Mouse (Mus musculus): Measurements from ENCODE around the gene Barhl2. TPM values are rescaled to one million over a fixed set of nuclear protein-coding genes. Genes with fewer than 3 reads are reported as not detected.

The Barhl2 gene
- polyA plus RNA-seq, 2 experiments = 0.06 TPM; not detected in 1

- under 1% methylated on average over 31 of the region's 32 CpGs for WGBS
These were observed 6.1 kb downstream of the Barhl2 start for GRCm38 (mm10) chr5:106451681-106452440.

GRCm38 (mm10) chr5:106450426-106451160 is 7.4 kb downstream of the Barhl2 start:
- Histone ChIP-seq H3K27me3 (ENCODE audit: control insufficient read depth, insufficient read depth, low read length) (peaks cover 94% of the 10 kb centered on the region), H3K4me3 (replicated peaks; ENCODE audit: low read length) (no peak overlapping the region), H3K4me1 (ENCODE audit: control insufficient read depth, insufficient read depth, low read length) (0 out of 2 replicates have a peak, but pooled peaks cover 6% of the 10 kb centered on the region), H3K9me3 (ENCODE audit: control insufficient read depth, low read length) (no peaks in the 10 kb centered on the region), H3K36me3 (ENCODE audit: control insufficient read depth, insufficient read depth, low read length) (no peaks in the 10 kb centered on the region), H3K4me2 (replicated peaks; ENCODE audit: low read depth, low read length, severe bottlenecking) (no peak overlapping the region), H3K27ac (replicated peaks; ENCODE audit: low read depth, low read length) (no peak overlapping the region), H3K9ac (ENCODE audit: low read depth, low read length, severe bottlenecking) (no peak overlapping the region)
- ATAC-seq (ENCODE audit: low FRiP score, low read depth) = no peak
- no peak for DNase-seq (ENCODE audit: low spot score)
- TF ChIP-seq POLR2A (IDR thresholded peaks at IDR 0.05; ENCODE audit: borderline replicate concordance, extremely low read depth, insufficient read depth, insufficient read length) = no peak
- WGBS = 6% methylated on average over 5 of the region's 5 CpGs

More at GRCm38 (mm10) chr5:106451681-106452440, 6.1 kb downstream of the Barhl2 start:
- no peaks in the 10 kb centered on the region for H3K9me3 ChIP-seq (ENCODE audit: control insufficient read depth, low read length)
- H3K4me1 ChIP-seq (ENCODE audit: control insufficient read depth, insufficient read depth, low read length) = 0 out of 2 replicates have a peak, but pooled peaks cover 6% of the 10 kb centered on the region
- no peak for ATAC-seq (ENCODE audit: low FRiP score, low read depth)
- H3K36me3 ChIP-seq (ENCODE audit: control insufficient read depth, insufficient read depth, low read length) = no peaks in the 10 kb centered on the region
- H3K4me3 ChIP-seq (replicated peaks; ENCODE audit: low read length) = no peak overlapping the region
- DNase-seq (ENCODE audit: low spot score) = no peak
- peaks cover 94% of the 10 kb centered on the region for H3K27me3 ChIP-seq (ENCODE audit: control insufficient read depth, insufficient read depth, low read length)
- H3K27ac ChIP-seq (replicated peaks; ENCODE audit: low read depth, low read length) = no peak overlapping the region
- H3K4me2 ChIP-seq (replicated peaks; ENCODE audit: low read depth, low read length, severe bottlenecking) = no peak overlapping the region
- TF ChIP-seq POLR2A (IDR thresholded peaks at IDR 0.05; ENCODE audit: borderline replicate concordance, extremely low read depth, insufficient read depth, insufficient read length) = no peak
- no peak overlapping the region for H3K9ac ChIP-seq (ENCODE audit: low read depth, low read length, severe bottlenecking)

GRCm38 (mm10) chr5:106449720-106450425 is 8.1 kb downstream of the Barhl2 start:
- 8% methylated on average over 4 of the region's 4 CpGs for WGBS
- no peak overlapping the region for H3K4me2 ChIP-seq (replicated peaks; ENCODE audit: low read depth, low read length, severe bottlenecking)
- H3K27ac ChIP-seq (replicated peaks; ENCODE audit: low read depth, low read length) = no peak overlapping the region
- no peak overlapping the region for H3K9ac ChIP-seq (ENCODE audit: low read depth, low read length, severe bottlenecking)
- no peak for TF ChIP-seq POLR2A (IDR thresholded peaks at IDR 0.05; ENCODE audit: borderline replicate concordance, extremely low read depth, insufficient read depth, insufficient read length)
- H3K9me3 ChIP-seq (ENCODE audit: control insufficient read depth, low read length) = no peaks in the 10 kb centered on the region
- DNase-seq (ENCODE audit: low spot score) (no peak), ATAC-seq (ENCODE audit: low FRiP score, low read depth) (no peak)
- no peak overlapping the region for H3K4me3 ChIP-seq (replicated peaks; ENCODE audit: low read length)
- H3K27me3 ChIP-seq (ENCODE audit: control insufficient read depth, insufficient read depth, low read length) = peaks cover 93% of the 10 kb centered on the region
- no peaks in the 10 kb centered on the region for H3K36me3 ChIP-seq (ENCODE audit: control insufficient read depth, insufficient read depth, low read length)
- 0 out of 2 replicates have a peak, but pooled peaks cover 6% of the 10 kb centered on the region for H3K4me1 ChIP-seq (ENCODE audit: control insufficient read depth, insufficient read depth, low read length)

- no peaks in the 10 kb centered on the region for H3K36me3 ChIP-seq (ENCODE audit: control insufficient read depth, insufficient read depth, low read length)
- H3K4me3 ChIP-seq (replicated peaks; ENCODE audit: low read length) = no peak overlapping the region
- peaks cover 84% of the 10 kb centered on the region for H3K27me3 ChIP-seq (ENCODE audit: control insufficient read depth, insufficient read depth, low read length)
- no peak overlapping the region for H3K4me2 ChIP-seq (replicated peaks; ENCODE audit: low read depth, low read length, severe bottlenecking)
- H3K4me1 ChIP-seq (ENCODE audit: control insufficient read depth, insufficient read depth, low read length) = 0 out of 2 replicates have a peak, but pooled peaks cover 6% of the 10 kb centered on the region
- 4% methylated on average over 6 of the region's 6 CpGs for WGBS
- H3K9ac ChIP-seq (ENCODE audit: low read depth, low read length, severe bottlenecking) = no peak overlapping the region
- no peak overlapping the region for H3K27ac ChIP-seq (replicated peaks; ENCODE audit: low read depth, low read length)
- no peak for TF ChIP-seq POLR2A (IDR thresholded peaks at IDR 0.05; ENCODE audit: borderline replicate concordance, extremely low read depth, insufficient read depth, insufficient read length)
- DNase-seq (ENCODE audit: low spot score) (peak; percentile 55), ATAC-seq (ENCODE audit: low FRiP score, low read depth) (no peak)
- no peaks in the 10 kb centered on the region for H3K9me3 ChIP-seq (ENCODE audit: control insufficient read depth, low read length)
These were observed 9.2 kb downstream of the Barhl2 start for GRCm38 (mm10) chr5:106448798-106449125.

All from limb, embryonic 14.5 days (tissue).